Mouse (Mus musculus) liver, embryonic 12.5 days (tissue): Measurements from ENCODE around the gene Ovol3. TPM values are rescaled to one million over a fixed set of nuclear protein-coding genes. Genes with fewer than 3 reads are reported as not detected.
"Not testable (repeated sequence)": the region's sequence is repeated elsewhere in the genome, so short reads cannot be mapped to it uniquely, and the experiment has no call there.

Experiments
- ATAC-seq: fragments of 200-750 bp; cut with Nextera tagmentation; 2 replicates; pipeline ENCODE4 v1.8.0; 2017; ENCODE audit warnings: moderate number of reproducible peaks, mild to moderate bottlenecking, moderate library complexity
- H3K27ac ChIP-seq: fragments of 300-500 bp; sonication (generic); 2 replicates; pipeline ENCODE4 v1.5.1; 2016; ENCODE audit warnings: mild to moderate bottlenecking
- H3K27me3 ChIP-seq: fragments of 300-500 bp; sonication (generic); replicated peaks from 2 replicates; pipeline ENCODE4 v1.6.1; 2016; ENCODE audit warnings: mild to moderate bottlenecking, moderate library complexity
- H3K36me3 ChIP-seq: fragments of 300-500 bp; sonication (generic); 2 replicates; pipeline ENCODE4 v1.6.1; 2016; ENCODE audit warnings: mild to moderate bottlenecking, moderate library complexity
- H3K4me1 ChIP-seq: fragments of 300-500 bp; sonication (generic); 2 replicates; pipeline ENCODE4 v1.6.1; 2016
- H3K4me2 ChIP-seq: fragments of 300-500 bp; sonication (generic); 2 replicates; pipeline ENCODE4 v1.6.1; 2016; ENCODE audit warnings: mild to moderate bottlenecking, moderate library complexity
- H3K4me3 ChIP-seq: fragments of 300-500 bp; sonication (generic); 2 replicates; pipeline ENCODE4 v1.5.1; 2016; ENCODE audit warnings: mild to moderate bottlenecking, moderate library complexity
- H3K9ac ChIP-seq: fragments of 300-500 bp; sonication (generic); 2 replicates; pipeline ENCODE4 v1.6.1; 2016; ENCODE audit warnings: mild to moderate bottlenecking, moderate library complexity
- H3K9me3 ChIP-seq: fragments of 300-500 bp; sonication (generic); replicated peaks from 2 replicates; pipeline ENCODE4 v1.6.1; 2016; ENCODE audit warnings: mild to moderate bottlenecking, moderate library complexity
- WGBS: fragments of 180-500 bp; shearing (Covaris S2); methylation state at CpG from one replicate; pipeline ENCODE4 v1.1.7; 2016; ENCODE audit not compliant: insufficient replicate concordance; 5-methylcytosine and 5-hydroxymethylcytosine counted together
- polyA plus RNA-seq: library from polyadenylated mRNA; unstranded; fragments of >200 nt; fragmentation: Nextera tagmentation; extraction: Ambion mirVana; gene quantifications from 2 replicates; pipeline ENCODE4 v1.2.1, GENCODE M21; 2016

The Ovol3 gene
- polyA plus RNA-seq, 1 experiment from 2014 or later = not detected

GRCm38 (mm10) chr7:30265041-30265440 is 29.5 kb upstream of the Ovol3 start:
- Histone ChIP-seq H3K9me3 (no peaks in the 10 kb centered on the region), H3K9ac (no peak overlapping the region), H3K4me3 (no peak overlapping the region), H3K27me3 (no peaks in the 10 kb centered on the region), H3K27ac (no peak overlapping the region), H3K4me1 (no peaks in the 10 kb centered on the region), H3K4me2 (no peak overlapping the region), H3K36me3 (peaks cover 92% of the 10 kb centered on the region)
- 56% methylated on average over 2 of the region's 2 CpGs for WGBS
- no peak for ATAC-seq

- 80% methylated on average over 12 of the region's 12 CpGs for WGBS
- ATAC-seq = no peak; the same call in 1 of the 2 replicates
- Histone ChIP-seq H3K9ac (no peak overlapping the region), H3K9me3 (no peaks in the 10 kb centered on the region), H3K4me2 (no peak overlapping the region), H3K4me1 (no peaks in the 10 kb centered on the region), H3K27me3 (no peaks in the 10 kb centered on the region), H3K36me3 (peaks cover 91% of the 10 kb centered on the region), H3K27ac (no peak overlapping the region), H3K4me3 (no peak overlapping the region)
Observed at GRCm38 (mm10) chr7:30251956-30252954, 16.7 kb upstream of the Ovol3 start.

GRCm38 (mm10) chr7:30237374-30237773 is 1.8 kb upstream of the Ovol3 start:
- H3K4me1 ChIP-seq = peaks cover 13% of the 10 kb centered on the region
- 69% methylated on average over 3 of the region's 3 CpGs for WGBS
- not testable (repeated sequence) for H3K9ac ChIP-seq, ATAC-seq, H3K27me3 ChIP-seq, H3K9me3 ChIP-seq, H3K4me2 ChIP-seq, H3K4me3 ChIP-seq, H3K27ac ChIP-seq
- H3K36me3 ChIP-seq = peaks cover 51% of the 10 kb centered on the region

- Histone ChIP-seq H3K9me3 (no peaks in the 10 kb centered on the region), H3K9ac (no peak overlapping the region), H3K4me2 (no peak overlapping the region), H3K27ac (no peak overlapping the region), H3K27me3 (no peaks in the 10 kb centered on the region), H3K4me1 (peaks cover 24% of the 10 kb centered on the region), H3K4me3 (no peak overlapping the region), H3K36me3 (peaks cover 28% of the 10 kb centered on the region)
- ATAC-seq = no peak
- 85% methylated on average over 8 of the region's 8 CpGs for WGBS
Observed at GRCm38 (mm10) chr7:30235091-30235490, 434 bp downstream of the Ovol3 start.

GRCm38 (mm10) chr7:30234276-30234858 is 1.2 kb downstream of the Ovol3 start:
- Histone ChIP-seq H3K36me3 (peaks cover 21% of the 10 kb centered on the region), H3K9me3 (no peaks in the 10 kb centered on the region), H3K4me3 (no peak overlapping the region), H3K9ac (no peak overlapping the region), H3K4me1 (peaks cover 24% of the 10 kb centered on the region), H3K27ac (no peak overlapping the region), H3K4me2 (no peak overlapping the region), H3K27me3 (no peaks in the 10 kb centered on the region)
- WGBS = 87% methylated on average over 15 of the region's 15 CpGs
- ATAC-seq = no peak

GRCm38 (mm10) chr7:30233387-30233786 is 2.1 kb downstream of the Ovol3 start:
- no peak for ATAC-seq
- Histone ChIP-seq H3K36me3 (peaks cover 24% of the 10 kb centered on the region), H3K4me1 (peaks cover 24% of the 10 kb centered on the region), H3K9me3 (no peaks in the 10 kb centered on the region), H3K9ac (peak overlapping the region; percentile 79; the same call in 1 of the 2 replicates), H3K27me3 (no peaks in the 10 kb centered on the region), H3K27ac (0 out of 2 replicates have a peak overlapping the region, but pooled peaks have one; percentile 92), H3K4me3 (peak overlapping the region; percentile 81), H3K4me2 (peak overlapping the region; percentile 90)
- WGBS = 81% methylated on average over 20 of the region's 20 CpGs

GRCm38 (mm10) chr7:30232631-30233148 is 2.8 kb downstream of the Ovol3 start:
- Histone ChIP-seq H3K9me3 (no peaks in the 10 kb centered on the region), H3K27ac (peak overlapping the region; percentile 92), H3K4me2 (peak overlapping the region; percentile 90), H3K27me3 (no peaks in the 10 kb centered on the region), H3K4me3 (peak overlapping the region; percentile 81), H3K9ac (peak overlapping the region; percentile 79), H3K4me1 (peaks cover 24% of the 10 kb centered on the region), H3K36me3 (peaks cover 26% of the 10 kb centered on the region)
- 7% methylated on average over 24 of the region's 24 CpGs for WGBS
- peak; percentile 24; the same call in 1 of the 2 replicates for ATAC-seq

- Histone ChIP-seq H3K36me3 (peaks cover 35% of the 10 kb centered on the region), H3K27ac (peak within 1 kb of the TSS; percentile 92), H3K9ac (peak within 1 kb of the TSS; percentile 79), H3K27me3 (no peaks in the 10 kb centered on the region), H3K4me1 (peaks cover 24% of the 10 kb centered on the region), H3K9me3 (no peaks in the 10 kb centered on the region), H3K4me3 (peak within 1 kb of the TSS; percentile 81), H3K4me2 (peak within 1 kb of the TSS; percentile 90)
- peak; percentile 92 for ATAC-seq
- under 1% methylated on average over 67 of the region's 67 CpGs for WGBS
Observed at GRCm38 (mm10) chr7:30231669-30232454, 3.7 kb downstream of the Ovol3 start, which contains the start of the genes Polr2i and Tbcb. Gene Polr2i, plus strand, starts transcription at chr7:30231948. Gene Tbcb, minus strand, starts transcription at chr7:30232272.

GRCm38 (mm10) chr7:30231328-30231668 is 4.2 kb downstream of the Ovol3 start:
- Histone ChIP-seq H3K9me3 (no peaks in the 10 kb centered on the region), H3K36me3 (peaks cover 40% of the 10 kb centered on the region), H3K27ac (peak overlapping the region; percentile 92), H3K4me2 (peak overlapping the region; percentile 90), H3K27me3 (no peaks in the 10 kb centered on the region), H3K4me3 (peak overlapping the region; percentile 81), H3K4me1 (peaks cover 24% of the 10 kb centered on the region), H3K9ac (peak overlapping the region; percentile 79)
- ATAC-seq = no peak; the same call in 1 of the 2 replicates
- WGBS = 1% methylated on average over 16 of the region's 16 CpGs

GRCm38 (mm10) chr7:30224206-30224605 is 11.3 kb downstream of the Ovol3 start:
- Histone ChIP-seq H3K4me2 (no peak overlapping the region), H3K36me3 (peaks cover 53% of the 10 kb centered on the region), H3K9me3 (0 out of 2 replicates have a peak, but pooled peaks cover 3% of the 10 kb centered on the region), H3K27ac (no peak overlapping the region), H3K4me1 (peaks cover 22% of the 10 kb centered on the region), H3K4me3 (no peak overlapping the region), H3K9ac (no peak overlapping the region), H3K27me3 (no peaks in the 10 kb centered on the region)
- 83% methylated on average over 12 of the region's 12 CpGs for WGBS
- no peak for ATAC-seq

- no peak overlapping the region for H3K27ac ChIP-seq
- 65% methylated on average over 5 of the region's 5 CpGs for WGBS
- peak overlapping the region; percentile 17 for H3K4me2 ChIP-seq
- ATAC-seq = peak; percentile 73; the same call in 1 of the 2 replicates
- 0 out of 2 replicates have a peak, but pooled peaks cover 3% of the 10 kb centered on the region for H3K9me3 ChIP-seq
- peaks cover 26% of the 10 kb centered on the region for H3K4me1 ChIP-seq
- peaks cover 44% of the 10 kb centered on the region for H3K36me3 ChIP-seq
- no peak overlapping the region for H3K9ac ChIP-seq
- no peaks in the 10 kb centered on the region for H3K27me3 ChIP-seq
- no peak overlapping the region for H3K4me3 ChIP-seq
Observed at GRCm38 (mm10) chr7:30222205-30222604, 13.3 kb downstream of the Ovol3 start.
